Mouse (Mus musculus): ENCODE measurements around the gene Ghitm. TPM values are rescaled to one million over a fixed set of nuclear protein-coding genes. Genes with fewer than 3 reads are reported as not detected.

Ghitm gene
- polyA plus RNA-seq (2021; fragmentation: Nextera tagmentation) = 727 and 731 TPM in 2 replicates
- long read RNA-seq, experiment 1, transcript Ghitm-202 (9 exons, 3,188 nt) = major isoform, 697 of 959 reads
- long read RNA-seq, experiment 1, transcript Ghitm-201 (9 exons, 2,573 nt) = minor isoform, 72 of 959 reads
- long read RNA-seq, experiment 1, partial matches to known transcripts = 93 of 959 reads
- long read RNA-seq, experiment 1, other reads (novel, unspliced or antisense) = 97 of 959 reads
- long read RNA-seq, experiment 2, transcript Ghitm-201 (9 exons, 2,573 nt) = minor isoform, 435 of 4,545 reads
- long read RNA-seq, experiment 2, transcript Ghitm-202 (9 exons, 3,188 nt) = major isoform, 3,604 of 4,545 reads
- long read RNA-seq, experiment 2, partial matches to known transcripts = 169 of 4,545 reads
- long read RNA-seq, experiment 2, other reads (novel, unspliced or antisense) = 337 of 4,545 reads

GRCm38 (mm10) chr14:37135127-37135593, at the start of gene Ghitm:
Gene Ghitm (minus strand): TSS chr14:37135272.

GRCm38 (mm10) chr14:37113922-37114321, 21.1 kb downstream of the Ghitm start, which contains the start of gene 2610528A11Rik:
Gene 2610528A11Rik (minus strand): TSS chr14:37114022.

GRCm38 (mm10) chr14:37097956-37098530, 37.0 kb downstream of the Ghitm start, which contains the start of gene Cdhr1:
Gene Cdhr1 (minus strand): TSS chr14:37098347.

Other genes starting within 250 kb of the Ghitm start
- 49.4 and 54.5 TPM in 2 replicates for gene Ccser2, start 166.5 kb downstream of the Ghitm start, polyA plus RNA-seq (2021; fragmentation: Nextera tagmentation)
- gene Rgr, start 86.3 kb downstream of the Ghitm start, polyA plus RNA-seq (2021; fragmentation: Nextera tagmentation) = 0.18 TPM in 1 of 2 replicates, not detected in the other
- not detected in 2 replicates for gene Lrit1, start 80.4 kb downstream of the Ghitm start, polyA plus RNA-seq (2021; fragmentation: Nextera tagmentation)
- gene Lrit2, start 67.3 kb downstream of the Ghitm start, polyA plus RNA-seq (2021; fragmentation: Nextera tagmentation) = not detected in 2 replicates
- 2.3 and 3.2 TPM in 2 replicates for gene Cdhr1, start 36.9 kb downstream of the Ghitm start, polyA plus RNA-seq (2021; fragmentation: Nextera tagmentation)
- 1.1 and 2.2 TPM in 2 replicates for gene 2610528A11Rik, start 21.2 kb downstream of the Ghitm start, polyA plus RNA-seq (2021; fragmentation: Nextera tagmentation)

Data from layer of hippocampus, adult 6 months (tissue).